Mouse (Mus musculus) forebrain, embryonic 12.5 days (tissue): ENCODE data around the gene Cers6. TPM values are rescaled to one million over a fixed set of nuclear protein-coding genes. Genes with fewer than 3 reads are reported as not detected.

Experiments
- ATAC-seq: fragments of 200-750 bp; cut with Nextera tagmentation; 2 replicates; pipeline ENCODE4 v1.8.0; 2017; ENCODE audit warnings: moderate TSS enrichment; ENCODE audit not compliant: low FRiP score
- H3K27ac ChIP-seq: fragments of 300-500 bp; sonication (generic); 2 replicates; pipeline ENCODE4 v1.5.1; 2016; ENCODE audit warnings: mild to moderate bottlenecking
- H3K27me3 ChIP-seq: fragments of 300-500 bp; sonication (generic); 2 replicates; pipeline ENCODE4 v1.6.1; 2016; ENCODE audit warnings: mild to moderate bottlenecking
- H3K36me3 ChIP-seq: fragments of 300-500 bp; sonication (generic); replicated peaks from 2 replicates; pipeline ENCODE4 v1.6.1; 2016; ENCODE audit warnings: mild to moderate bottlenecking
- H3K4me1 ChIP-seq: fragments of 300-500 bp; sonication (generic); 2 replicates; pipeline ENCODE4 v1.6.1; 2016
- H3K4me2 ChIP-seq: fragments of 300-500 bp; sonication (generic); 2 replicates; pipeline ENCODE4 v1.6.1; 2016; ENCODE audit warnings: mild to moderate bottlenecking, moderate library complexity
- H3K4me3 ChIP-seq: fragments of 300-500 bp; sonication (generic); replicated peaks from 2 replicates; pipeline ENCODE4 v1.5.1; 2016; ENCODE audit warnings: mild to moderate bottlenecking
- H3K9ac ChIP-seq: fragments of 300-500 bp; sonication (generic); 2 replicates; pipeline ENCODE4 v1.6.1; 2016; ENCODE audit warnings: mild to moderate bottlenecking
- H3K9me3 ChIP-seq: fragments of 300-500 bp; sonication (generic); 2 replicates; pipeline ENCODE4 v1.6.1; 2016
- WGBS: fragments of 180-500 bp; shearing (Covaris S2); methylation state at CpG from one replicate; pipeline ENCODE4 v1.1.7; 2016; 5-methylcytosine and 5-hydroxymethylcytosine counted together
- polyA plus RNA-seq: library from polyadenylated mRNA; unstranded; fragments of >200 nt; fragmentation: Nextera tagmentation; extraction: Ambion mirVana; gene quantifications from 2 replicates; pipeline ENCODE4 v1.2.1, GENCODE M21; 2016

Gene Cers6
- 34.8 and 38.3 TPM in 2 replicates for polyA plus RNA-seq

- Histone ChIP-seq H3K36me3 (no peaks in the 10 kb centered on the region), H3K27me3 (peaks cover 11% of the 10 kb centered on the region; the same call in 1 of the 2 replicates), H3K9ac (peak within 1 kb of the TSS; percentile 91), H3K4me1 (peaks cover 17% of the 10 kb centered on the region), H3K4me3 (peak within 1 kb of the TSS; percentile 81), H3K27ac (peak within 1 kb of the TSS; percentile 86), H3K9me3 (no peaks in the 10 kb centered on the region), H3K4me2 (peak within 1 kb of the TSS; percentile 82)
- peak; percentile 99 for ATAC-seq
- WGBS = under 1% methylated on average over 53 of the region's 53 CpGs
Measured at GRCm38 (mm10) chr2:68860904-68861685, at the start of gene Cers6. Cers6 (plus strand) TSS chr2:68861441.

- Histone ChIP-seq H3K4me3 (no peak overlapping the region), H3K27me3 (no peaks in the 10 kb centered on the region), H3K9me3 (no peaks in the 10 kb centered on the region), H3K36me3 (no peaks in the 10 kb centered on the region), H3K9ac (no peak overlapping the region), H3K4me1 (no peaks in the 10 kb centered on the region), H3K27ac (no peak overlapping the region), H3K4me2 (no peak overlapping the region)
- 57% methylated on average over 2 of the region's 2 CpGs for WGBS
- no peak for ATAC-seq
Measured at GRCm38 (mm10) chr2:68814409-68814808, 46.8 kb upstream of the Cers6 start.

GRCm38 (mm10) chr2:68819040-68819439 lies 42.2 kb upstream of the Cers6 start:
- Histone ChIP-seq H3K9me3 (no peaks in the 10 kb centered on the region), H3K27me3 (no peaks in the 10 kb centered on the region), H3K4me2 (no peak overlapping the region), H3K27ac (no peak overlapping the region), H3K36me3 (no peaks in the 10 kb centered on the region), H3K4me1 (peaks cover 7% of the 10 kb centered on the region), H3K9ac (no peak overlapping the region), H3K4me3 (no peak overlapping the region)
- 77% methylated on average over 4 of the region's 4 CpGs for WGBS
- ATAC-seq = no peak

- H3K4me3 ChIP-seq = no peak overlapping the region
- no peak overlapping the region for H3K4me2 ChIP-seq
- H3K27ac ChIP-seq = no peak overlapping the region
- ATAC-seq = no peak
- no peaks in the 10 kb centered on the region for H3K9me3 ChIP-seq
- peaks cover 7% of the 10 kb centered on the region for H3K4me1 ChIP-seq
- H3K27me3 ChIP-seq = no peaks in the 10 kb centered on the region
- no peaks in the 10 kb centered on the region for H3K36me3 ChIP-seq
- no peak overlapping the region for H3K9ac ChIP-seq
- WGBS = 70% methylated on average over 4 of the region's 4 CpGs
Measured at GRCm38 (mm10) chr2:68822152-68822887, 38.9 kb upstream of the Cers6 start.

- Histone ChIP-seq H3K4me3 (no peak overlapping the region), H3K4me2 (no peak overlapping the region), H3K9ac (no peak overlapping the region), H3K27me3 (no peaks in the 10 kb centered on the region), H3K9me3 (no peaks in the 10 kb centered on the region), H3K27ac (no peak overlapping the region), H3K36me3 (no peaks in the 10 kb centered on the region), H3K4me1 (peaks cover 7% of the 10 kb centered on the region)
- ATAC-seq = no peak
- 67% methylated on average over 7 of the region's 7 CpGs for WGBS
Measured at GRCm38 (mm10) chr2:68825326-68826020, 35.8 kb upstream of the Cers6 start.

- no peak overlapping the region for H3K4me3 ChIP-seq
- no peak for ATAC-seq
- no peaks in the 10 kb centered on the region for H3K9me3 ChIP-seq
- 93% methylated on average over 5 of the region's 5 CpGs for WGBS
- H3K27ac ChIP-seq = no peak overlapping the region
- H3K27me3 ChIP-seq = no peaks in the 10 kb centered on the region
- H3K4me1 ChIP-seq = no peaks in the 10 kb centered on the region
- H3K9ac ChIP-seq = no peak overlapping the region
- H3K36me3 ChIP-seq = no peaks in the 10 kb centered on the region
- no peak overlapping the region for H3K4me2 ChIP-seq
Measured at GRCm38 (mm10) chr2:68843330-68843729, 17.9 kb upstream of the Cers6 start.

- Histone ChIP-seq H3K27ac (no peak overlapping the region), H3K9ac (no peak overlapping the region), H3K27me3 (no peaks in the 10 kb centered on the region), H3K4me3 (no peak overlapping the region), H3K36me3 (no peaks in the 10 kb centered on the region), H3K4me1 (no peaks in the 10 kb centered on the region), H3K4me2 (no peak overlapping the region), H3K9me3 (no peaks in the 10 kb centered on the region)
- no peak for ATAC-seq
- WGBS = 91% methylated on average over 2 of the region's 2 CpGs
Measured at GRCm38 (mm10) chr2:68844530-68844929, 16.7 kb upstream of the Cers6 start.

GRCm38 (mm10) chr2:68845002-68845740 lies 16.1 kb upstream of the Cers6 start:
- H3K9me3 ChIP-seq = no peaks in the 10 kb centered on the region
- no peak for ATAC-seq
- no peaks in the 10 kb centered on the region for H3K4me1 ChIP-seq

GRCm38 (mm10) chr2:68860391-68860790 lies 850 bp upstream of the Cers6 start:
- Histone ChIP-seq H3K9me3 (no peaks in the 10 kb centered on the region), H3K9ac (peak overlapping the region; percentile 91), H3K4me1 (peaks cover 17% of the 10 kb centered on the region), H3K36me3 (no peaks in the 10 kb centered on the region), H3K27ac (no peak overlapping the region), H3K4me2 (peak overlapping the region; percentile 82), H3K4me3 (no peak overlapping the region), H3K27me3 (peaks cover 11% of the 10 kb centered on the region; the same call in 1 of the 2 replicates)
- WGBS = 71% methylated on average over 2 of the region's 2 CpGs
- no peak for ATAC-seq

More at GRCm38 (mm10) chr2:68845002-68845740, 16.1 kb upstream of the Cers6 start:
- Histone ChIP-seq H3K27me3 (no peaks in the 10 kb centered on the region), H3K36me3 (no peaks in the 10 kb centered on the region), H3K27ac (no peak overlapping the region), H3K4me2 (no peak overlapping the region), H3K4me3 (no peak overlapping the region), H3K9ac (no peak overlapping the region)
- WGBS = 87% methylated on average over 13 of the region's 13 CpGs

- ATAC-seq = peak; percentile 68
- Histone ChIP-seq H3K9me3 (no peaks in the 10 kb centered on the region), H3K9ac (peak overlapping the region; percentile 91), H3K4me2 (peak overlapping the region; percentile 82), H3K4me3 (peak overlapping the region; percentile 81), H3K27ac (peak overlapping the region; percentile 86), H3K4me1 (peaks cover 17% of the 10 kb centered on the region), H3K27me3 (peaks cover 11% of the 10 kb centered on the region; the same call in 1 of the 2 replicates), H3K36me3 (no peaks in the 10 kb centered on the region)
- 1% methylated on average over 64 of the region's 64 CpGs for WGBS
Measured at GRCm38 (mm10) chr2:68861721-68862463, 651 bp downstream of the Cers6 start.
